Mouse (Mus musculus): ENCODE measurements around the gene Nipal4.

Nipal4 gene

DNA sequence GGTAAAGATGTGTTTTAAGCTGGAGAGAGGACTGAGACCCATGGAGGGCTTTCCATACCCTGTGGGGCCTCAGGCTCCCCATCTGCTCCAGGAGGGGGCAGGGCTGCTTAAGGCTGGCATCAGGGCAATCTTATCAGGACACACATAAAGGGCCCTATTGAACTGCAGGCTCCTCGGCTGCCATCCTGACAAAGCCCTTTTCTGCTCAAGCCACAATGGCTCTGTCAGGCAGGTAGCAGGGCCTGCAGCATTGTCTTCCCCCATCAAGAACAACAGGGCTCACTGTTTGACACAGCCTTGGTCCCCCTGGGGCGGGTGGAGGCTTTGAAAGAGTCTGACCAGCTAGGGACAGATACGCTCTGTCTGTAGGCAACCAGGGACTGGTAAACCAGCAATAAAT, 3.6 kb upstream of the Nipal4 start:
- in situ Hi-C loops (cut with MboI, MseI) = loop anchor here (10.0 kb wide), 1 partner anchor 55 kb away; no protein-coding TSS in a partner anchor

DNA sequence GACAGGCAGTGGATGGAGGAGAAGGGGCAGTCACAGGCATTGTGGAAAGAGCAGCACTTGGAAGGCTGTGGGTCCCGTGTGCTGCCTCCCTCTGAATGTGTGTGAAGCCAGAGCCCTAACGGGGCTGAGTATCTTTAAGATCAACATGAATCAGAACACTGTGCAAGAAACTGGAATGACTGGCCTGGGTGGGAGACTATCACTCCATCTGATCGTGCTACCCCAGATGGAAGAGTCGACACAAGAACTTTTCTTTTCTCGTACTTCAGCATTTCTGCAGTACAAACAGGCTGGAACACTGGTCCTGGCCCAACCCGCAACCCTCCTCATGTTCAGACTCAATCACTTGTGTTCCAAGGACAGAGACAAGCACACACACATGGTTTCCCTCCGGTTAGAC, 2.2 kb upstream of the Nipal4 start:
- in situ Hi-C loops (cut with MboI, MseI) = no loop called here

DNA sequence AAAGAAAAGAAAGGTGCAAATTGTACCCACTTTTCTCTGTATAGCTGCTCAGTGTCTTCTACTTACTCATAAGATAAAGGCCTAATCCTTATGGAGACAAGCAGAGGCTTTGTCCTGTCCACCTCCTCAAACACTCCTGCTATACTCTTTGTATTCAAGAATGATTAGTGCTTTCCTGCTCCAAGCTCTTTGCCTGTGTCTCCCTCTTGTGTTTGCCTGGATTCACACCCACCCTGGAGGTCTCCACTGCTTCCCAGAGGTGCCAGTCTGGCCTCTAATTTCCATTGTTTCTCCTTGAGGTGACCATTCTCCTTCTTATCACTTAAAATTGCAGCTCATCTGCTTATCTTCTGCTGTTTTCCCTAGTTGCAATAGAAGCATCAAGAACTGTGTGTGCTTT, 8.8 kb downstream of the Nipal4 start:
- in situ Hi-C loops (cut with MboI, MseI) = no loop called here

DNA sequence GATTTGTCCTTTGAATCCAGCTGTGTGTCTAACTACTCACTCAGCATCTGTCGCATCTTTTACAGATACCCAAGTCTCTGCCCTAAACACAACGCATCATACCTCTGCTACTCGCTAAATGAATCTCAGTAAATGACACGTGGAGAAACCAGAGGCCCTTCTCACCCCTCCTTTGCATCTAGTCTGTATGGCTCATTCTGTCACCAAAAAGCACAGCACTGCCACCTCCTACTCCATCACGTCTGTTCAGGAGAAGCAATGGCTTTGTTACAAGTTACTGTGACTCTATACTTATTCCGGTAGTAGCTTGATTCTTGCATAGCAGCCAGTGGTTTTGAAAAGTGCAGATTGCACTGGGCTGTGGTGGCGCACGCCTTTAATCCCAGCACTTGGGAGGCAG, 9.4 kb downstream of the Nipal4 start:
- in situ Hi-C loops (cut with MboI, MseI) = no loop called here

DNA sequence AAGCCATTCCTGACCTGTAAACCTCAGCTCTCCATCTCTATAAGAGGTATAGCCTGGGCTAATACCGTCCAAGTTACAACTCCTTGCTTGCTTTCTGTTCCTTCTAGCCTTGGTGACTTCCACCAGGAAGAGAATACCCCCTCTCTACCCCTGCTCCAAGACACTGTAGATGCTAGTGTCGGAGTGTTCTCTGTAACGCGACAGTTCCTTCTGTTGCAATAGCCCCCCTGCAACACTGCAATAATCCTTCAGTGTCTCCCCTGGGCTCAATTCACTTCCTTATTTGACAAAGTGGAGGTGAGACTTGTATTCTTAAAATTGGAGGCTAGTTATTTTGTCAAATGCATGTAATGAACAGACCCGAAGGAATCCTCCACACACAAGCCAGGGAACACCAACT, 19.7 kb downstream of the Nipal4 start:
- in situ Hi-C loops (cut with MboI, MseI) = no loop called here

DNA sequence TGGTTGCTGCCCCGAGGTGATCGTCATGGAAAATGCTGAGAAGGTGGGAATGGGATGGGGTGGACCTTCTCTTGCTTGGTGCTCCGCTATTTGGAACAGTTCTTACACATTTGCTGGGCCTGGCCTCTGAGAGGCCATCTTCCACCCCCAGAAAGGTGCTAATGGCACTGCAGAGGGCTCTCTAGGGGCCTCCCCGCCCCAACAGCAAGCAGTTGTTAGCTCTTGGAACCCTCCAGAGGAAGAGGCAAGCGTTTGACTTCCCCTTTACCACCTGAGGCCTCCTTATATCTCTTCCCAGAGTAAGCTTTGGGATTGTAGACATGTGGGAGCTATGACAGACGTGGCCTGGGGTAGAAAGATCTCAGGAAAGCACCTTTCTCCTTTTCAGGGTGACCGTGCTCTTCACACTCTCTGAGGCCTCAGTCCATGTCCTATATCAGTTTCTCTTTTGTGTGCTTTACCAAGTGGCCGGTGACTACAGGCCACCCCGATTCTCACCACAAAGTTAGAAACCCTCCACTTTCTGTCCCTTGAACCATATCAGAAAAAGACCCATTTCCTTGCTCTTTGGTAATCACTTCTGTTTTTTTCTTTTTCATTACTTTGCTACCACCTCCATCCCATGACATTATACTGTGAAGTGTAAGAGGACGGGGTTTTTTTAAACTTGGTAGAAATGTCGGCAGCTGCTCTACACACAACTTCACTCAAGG, 21.0 kb downstream of the Nipal4 start:
- in situ Hi-C loops (cut with MboI, MseI) = no loop called here

DNA sequence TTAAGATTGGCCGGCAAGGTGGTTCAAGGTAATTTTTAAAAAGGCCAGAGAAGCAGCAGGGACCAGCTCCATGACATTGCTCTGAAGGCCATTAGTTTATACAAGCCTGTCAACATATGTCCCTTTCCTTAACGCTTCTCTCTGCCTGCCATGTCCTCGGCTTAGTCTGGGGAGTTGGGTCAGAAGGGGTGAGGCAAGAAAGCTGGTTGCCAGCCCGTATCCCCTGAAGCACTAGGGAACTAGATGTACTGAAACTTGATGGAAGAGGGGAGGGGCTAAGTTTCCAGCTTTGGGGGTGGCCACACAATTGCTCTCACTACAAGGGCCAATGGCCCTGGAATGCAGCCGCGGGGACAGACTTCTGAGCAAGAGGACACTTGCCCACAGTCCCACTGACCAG, 23.0 kb downstream of the Nipal4 start:
- in situ Hi-C loops (cut with MboI, MseI) = no loop called here

DNA sequence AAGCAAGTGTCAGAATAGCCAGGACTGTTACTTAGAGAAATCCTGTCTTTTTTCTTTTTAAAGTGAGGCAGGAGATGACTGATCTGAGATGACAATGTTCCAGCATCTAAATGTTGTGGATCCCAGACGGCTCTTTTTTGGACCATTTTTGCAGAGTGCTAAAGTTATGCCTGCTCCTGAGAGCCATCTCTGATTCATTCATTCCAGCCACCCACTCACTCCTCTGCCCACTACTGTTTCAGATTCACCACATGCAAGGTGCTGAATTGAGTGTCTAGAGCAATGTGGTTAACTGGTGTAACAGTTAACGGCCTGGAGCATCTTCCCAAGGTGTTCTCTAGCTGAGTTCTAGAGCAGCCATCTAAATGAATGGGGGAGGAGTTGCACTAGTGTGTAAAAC, 31.4 kb downstream of the Nipal4 start:
- in situ Hi-C loops (cut with MboI, MseI) = no loop called here

DNA sequence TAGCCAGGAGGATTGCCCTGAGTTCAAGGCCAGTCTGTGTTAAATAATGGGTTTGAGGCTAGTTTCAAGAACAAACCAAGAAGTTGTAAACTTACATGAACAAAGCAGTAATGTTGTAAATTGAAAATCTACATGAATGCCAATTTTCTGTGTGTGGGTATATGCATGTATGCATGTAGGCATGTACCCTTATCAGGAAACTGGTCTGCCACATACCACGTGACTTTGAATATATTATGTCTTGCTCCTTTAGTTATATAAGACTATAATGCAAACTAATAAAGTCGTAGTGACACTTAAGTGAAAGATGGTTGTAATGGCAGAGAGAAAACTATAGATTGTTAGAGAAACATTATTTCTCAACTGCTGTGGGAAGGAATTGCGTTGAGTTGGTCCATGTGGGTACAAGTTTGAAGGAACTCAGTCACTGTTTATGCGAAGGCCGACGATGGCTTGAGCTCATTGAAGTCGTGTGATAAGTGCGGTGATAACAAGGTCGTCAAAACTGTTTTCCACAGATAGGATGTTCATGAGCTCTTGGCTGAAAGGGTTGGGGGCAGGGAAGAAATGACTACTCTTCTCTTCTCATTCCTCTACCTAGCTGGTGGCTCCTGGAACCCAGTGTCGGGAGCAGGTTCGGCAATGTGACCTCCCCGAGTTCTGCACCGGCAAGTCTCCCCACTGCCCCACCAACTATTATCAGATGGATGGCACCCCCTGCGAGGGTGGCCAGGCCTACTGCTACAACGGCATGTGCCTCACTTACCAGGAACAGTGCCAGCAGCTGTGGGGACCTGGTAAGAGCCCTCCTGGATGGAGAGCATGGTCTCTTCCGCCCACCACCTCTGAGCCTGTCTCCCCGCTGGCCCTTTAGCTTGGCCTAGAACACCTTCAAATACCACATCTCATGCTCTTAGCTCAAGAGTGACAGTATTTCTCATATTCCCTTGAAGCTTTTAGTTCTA, 35.0 kb downstream of the Nipal4 start:
- in situ Hi-C loops (cut with MboI, MseI) = no loop called here

DNA sequence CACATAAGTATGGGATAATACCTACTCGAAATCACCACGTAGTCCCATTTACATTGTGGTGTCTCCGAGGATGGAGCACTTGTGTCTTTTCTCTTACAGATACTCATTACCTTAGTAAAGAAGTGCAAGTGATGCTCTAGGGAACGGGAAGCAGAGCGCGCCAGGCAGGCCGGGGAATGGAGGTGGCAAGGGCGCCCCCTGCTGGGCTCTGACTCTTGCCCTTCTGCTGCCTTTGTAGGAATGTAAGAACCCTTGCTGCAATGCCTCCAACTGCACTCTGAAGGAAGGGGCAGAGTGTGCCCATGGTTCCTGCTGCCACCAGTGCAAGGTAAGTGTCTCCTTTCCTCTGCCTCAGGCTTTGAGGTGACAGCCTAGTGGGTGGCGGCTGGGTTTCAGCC, 37.8 kb downstream of the Nipal4 start:
- in situ Hi-C loops (cut with MboI, MseI) = no loop called here

DNA sequence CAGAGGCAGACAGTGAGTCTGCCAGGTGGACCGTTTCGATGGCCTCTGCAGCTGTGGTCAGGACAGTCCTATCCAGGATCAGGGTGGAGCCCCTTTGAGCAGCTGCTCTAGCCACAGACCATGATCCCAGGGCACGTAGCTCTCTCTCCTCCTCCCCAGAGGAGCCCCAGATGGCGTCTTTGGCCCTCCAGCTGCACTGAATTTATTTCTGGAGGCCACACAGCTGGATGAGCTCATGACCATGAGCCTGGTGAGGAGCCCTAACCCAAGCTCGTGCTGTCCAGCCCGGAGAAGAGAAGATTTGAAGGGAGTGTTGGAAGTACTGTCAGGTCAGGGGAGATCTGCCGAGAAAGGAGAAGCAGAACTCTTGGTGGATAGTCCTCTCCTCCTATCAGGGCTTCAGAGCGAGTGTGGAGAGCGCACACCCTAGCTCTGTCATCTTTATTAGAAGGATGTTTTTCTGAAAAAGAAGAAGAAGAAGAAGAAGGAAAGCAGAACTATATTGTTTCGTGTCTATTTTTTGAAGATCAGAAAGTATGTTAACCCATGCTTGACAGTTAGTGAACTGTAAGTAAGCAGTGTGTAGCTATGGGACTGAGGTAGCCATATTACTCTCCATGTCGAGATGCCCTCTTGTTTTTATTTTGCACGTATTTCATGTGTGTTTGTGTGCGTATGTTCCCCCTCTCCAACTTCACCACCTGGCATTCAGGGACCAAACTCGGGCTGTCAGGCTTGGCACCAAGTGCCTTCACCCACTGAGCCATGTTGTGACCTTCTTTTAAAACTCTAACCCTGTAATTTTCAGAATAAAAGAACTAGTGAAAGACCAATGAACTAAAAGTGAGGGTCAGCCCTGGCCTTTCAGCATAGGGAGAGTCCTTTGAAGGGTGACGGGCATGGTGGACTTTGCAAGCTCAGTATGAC, 38.4 kb downstream of the Nipal4 start:
- in situ Hi-C loops (cut with MboI, MseI) = no loop called here

DNA sequence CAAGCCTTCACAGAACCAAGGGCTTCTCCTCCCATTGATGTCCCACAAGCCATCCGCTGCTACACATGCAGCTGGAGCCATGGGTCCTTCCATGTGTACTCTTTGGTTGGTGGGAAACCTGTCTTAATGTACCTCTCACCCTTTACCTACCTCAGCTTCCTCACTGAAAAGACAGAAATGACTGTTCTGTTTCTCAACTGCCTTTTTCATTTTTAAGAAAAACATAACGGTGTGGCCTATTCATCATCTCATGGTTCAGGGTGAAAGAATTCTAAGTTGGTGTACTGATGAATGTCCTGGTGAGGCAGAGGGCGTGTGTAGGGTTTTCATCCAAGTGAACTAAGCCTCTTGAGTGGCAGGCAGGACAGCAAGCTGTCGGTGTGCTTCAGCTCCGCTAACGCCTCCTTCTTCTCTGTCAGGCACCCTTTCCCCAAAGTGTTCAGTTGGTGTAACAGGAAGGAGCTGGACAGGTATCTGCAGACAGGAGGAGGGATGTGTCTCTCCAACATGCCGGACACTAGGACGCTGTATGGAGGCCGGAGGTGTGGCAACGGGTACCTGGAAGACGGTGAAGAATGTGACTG, 39.4 kb downstream of the Nipal4 start:
- in situ Hi-C loops (cut with MboI, MseI) = no loop called here

DNA sequence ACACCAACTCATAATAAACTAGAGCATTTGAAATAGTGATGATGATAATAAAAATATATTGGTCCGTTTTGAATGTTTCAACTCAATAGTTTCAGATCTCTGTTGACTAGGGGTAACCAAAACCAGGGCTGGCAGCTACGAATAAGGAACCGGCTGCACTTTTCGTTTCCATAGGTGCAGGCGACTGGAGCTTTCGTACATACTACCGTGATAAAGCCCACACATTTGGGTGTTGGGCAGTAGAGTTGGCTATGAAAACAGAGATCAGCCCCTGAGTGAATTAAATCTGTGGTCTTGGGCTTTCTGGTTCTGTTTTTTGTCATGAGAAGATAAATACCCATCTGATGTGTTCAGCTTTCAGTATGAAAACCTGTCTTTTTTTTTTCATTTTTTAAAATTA, 40.0 kb downstream of the Nipal4 start:
- in situ Hi-C loops (cut with MboI, MseI) = no loop called here

DNA sequence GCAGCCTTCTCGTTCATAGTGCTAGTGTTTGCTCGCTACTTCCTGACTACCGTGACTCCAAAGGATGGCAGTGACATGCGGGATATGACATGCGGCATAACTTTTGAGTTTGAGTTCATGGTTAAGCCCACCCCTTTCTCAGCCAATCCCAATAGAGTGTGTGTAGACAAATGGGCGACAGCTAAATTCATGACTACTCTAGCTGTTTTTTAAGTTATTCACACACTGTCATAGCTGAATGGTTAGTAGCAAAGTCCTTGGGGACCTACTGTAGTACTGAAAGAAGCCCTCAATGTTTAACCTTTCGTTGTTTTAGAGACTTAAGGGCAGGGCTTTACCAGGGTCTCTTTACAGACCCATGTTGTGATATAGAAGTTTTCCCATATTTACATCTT, 40.5 kb downstream of the Nipal4 start:
- in situ Hi-C loops (cut with MboI, MseI) = no loop called here

DNA sequence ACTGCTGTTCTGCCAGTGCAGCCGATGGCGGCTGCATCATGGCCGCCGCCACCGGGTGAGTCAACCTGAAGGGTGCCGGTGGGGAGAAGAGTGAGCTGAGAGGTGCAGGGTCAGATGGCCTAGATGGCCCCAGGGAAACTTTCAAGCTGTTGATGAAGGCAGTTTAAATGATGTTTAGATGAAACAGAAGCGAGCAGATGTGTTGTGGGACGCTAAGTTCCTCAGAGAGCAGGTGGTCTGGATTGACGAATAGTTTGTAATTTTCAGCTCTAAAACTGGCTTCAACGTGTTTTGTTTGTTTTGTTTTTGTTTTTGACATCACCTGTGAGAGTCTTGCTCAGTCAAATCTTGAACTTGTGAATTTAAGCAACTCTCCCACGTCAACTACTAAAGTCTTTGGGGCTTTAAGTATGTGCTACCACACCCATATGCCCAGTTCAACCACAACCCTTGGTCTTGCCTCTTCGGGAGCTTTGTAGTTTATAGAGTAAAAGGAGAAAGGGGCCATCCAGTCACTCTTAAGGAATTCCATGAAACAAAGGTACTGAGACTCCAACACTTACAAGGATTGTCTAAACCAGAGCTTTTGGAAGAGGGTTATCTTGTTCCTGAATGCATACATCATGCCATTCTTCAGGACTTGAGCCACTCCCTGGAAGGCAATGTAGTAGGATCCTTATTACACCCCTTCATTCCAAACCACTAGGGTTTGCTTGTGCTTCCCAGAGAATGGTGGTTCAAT, 41.0 kb downstream of the Nipal4 start:
- in situ Hi-C loops (cut with MboI, MseI) = no loop called here

DNA sequence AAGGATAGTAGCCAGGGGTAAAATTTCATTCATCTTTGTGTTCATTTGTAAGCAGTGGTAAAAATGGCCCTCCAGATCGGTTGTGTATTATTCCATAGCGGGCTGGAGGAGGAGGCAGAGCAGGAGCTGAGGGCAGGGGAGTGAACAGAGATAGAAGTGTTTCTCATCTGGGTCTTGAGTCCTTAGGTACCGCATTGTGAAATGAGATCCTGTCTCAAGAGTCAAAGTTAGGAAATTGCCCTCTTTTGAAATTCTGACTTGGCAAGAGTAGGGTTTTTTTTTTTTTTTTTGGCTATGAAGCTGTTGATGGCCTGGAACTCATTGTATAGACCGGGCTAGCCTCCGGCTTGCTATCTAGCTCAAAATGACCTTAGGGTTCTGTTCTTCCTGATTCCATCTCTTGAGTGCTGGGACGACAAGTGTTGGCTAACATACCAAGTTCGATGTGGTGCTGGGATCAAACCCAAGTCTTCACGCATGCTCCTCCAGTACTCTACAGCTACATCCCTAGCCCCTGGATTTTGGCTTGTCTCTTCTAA, 42.9 kb downstream of the Nipal4 start:
- in situ Hi-C loops (cut with MboI, MseI) = no loop called here

DNA sequence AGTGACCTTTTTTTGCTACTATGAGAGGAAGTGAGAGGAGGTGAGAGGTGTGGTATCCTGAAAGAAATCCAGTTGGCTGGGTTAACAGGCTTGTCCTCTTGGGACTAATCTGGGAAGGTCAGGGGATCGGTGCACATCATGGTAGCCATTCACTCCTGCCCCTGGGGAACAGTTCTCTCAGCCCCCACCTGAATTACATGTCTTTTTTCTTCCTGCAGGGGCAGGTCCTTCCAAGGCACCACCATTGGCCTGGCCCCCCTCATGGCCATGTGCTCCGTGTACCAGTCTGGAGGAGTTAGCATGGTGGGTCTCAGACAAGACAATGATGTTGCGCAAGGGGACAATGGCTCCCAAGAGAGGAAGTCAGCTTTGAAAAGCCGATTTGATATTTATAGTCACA, 43.4 kb downstream of the Nipal4 start:
- in situ Hi-C loops (cut with MboI, MseI) = no loop called here

DNA sequence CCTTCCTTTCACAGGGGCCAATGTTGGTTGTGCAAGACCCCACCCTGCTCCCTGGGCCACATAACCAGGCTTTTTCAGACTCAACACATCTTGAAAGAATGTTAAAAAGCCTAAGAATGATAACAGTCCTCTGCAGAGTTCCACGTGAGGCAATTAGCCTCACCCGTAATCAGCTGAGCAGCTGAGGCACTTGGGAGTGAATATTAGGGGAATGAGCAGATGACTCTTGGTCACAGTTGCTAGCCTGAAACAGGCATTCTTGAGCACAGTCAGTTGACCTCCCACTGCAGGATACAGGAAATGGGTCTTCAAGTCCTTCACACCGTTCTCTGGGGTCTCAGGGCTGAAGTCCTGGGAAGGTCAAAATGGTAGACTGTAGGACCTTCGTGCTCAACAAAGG, 44.6 kb downstream of the Nipal4 start:
- in situ Hi-C loops (cut with MboI, MseI) = no loop called here

DNA sequence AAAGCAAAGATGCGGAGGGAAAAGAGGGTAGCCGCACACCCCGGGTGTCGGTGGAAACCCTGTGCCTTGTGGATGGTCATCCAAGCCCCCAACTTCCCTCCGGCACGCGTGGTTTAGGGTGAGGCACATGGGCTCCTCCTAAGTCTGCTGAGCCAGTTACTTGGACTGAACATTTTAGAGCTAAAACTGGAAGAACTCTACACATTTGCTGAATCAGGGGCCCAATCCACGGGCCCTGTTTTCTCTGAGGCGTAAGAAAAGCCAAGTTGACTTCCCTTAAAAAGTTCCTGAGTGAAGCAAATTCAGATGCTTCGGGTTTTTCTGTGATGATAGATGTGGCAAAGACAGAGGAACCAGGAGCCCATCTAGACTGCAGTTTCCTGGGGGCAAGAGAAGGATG, 46.2 kb downstream of the Nipal4 start:
- in situ Hi-C loops (cut with MboI, MseI) = no loop called here

DNA sequence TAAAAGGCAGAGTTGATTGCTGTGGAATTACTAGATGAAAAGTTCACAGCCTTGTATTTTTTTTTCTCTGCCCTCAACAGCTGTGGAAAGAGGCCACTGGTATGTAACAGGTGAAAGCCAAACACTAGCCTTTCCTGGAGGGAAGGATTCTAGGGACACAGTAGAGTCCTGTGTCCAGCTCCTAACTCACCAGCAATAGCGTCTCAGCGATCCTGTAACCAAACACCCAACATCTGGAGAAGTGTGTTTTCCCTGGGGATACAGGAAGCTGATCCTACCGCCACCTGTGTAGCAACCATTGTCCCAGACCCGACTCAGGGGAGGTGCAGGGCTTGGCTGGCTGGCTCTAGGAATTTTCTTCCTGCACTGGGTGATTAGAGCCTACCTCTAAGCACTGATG, 46.7 kb downstream of the Nipal4 start:
- in situ Hi-C loops (cut with MboI, MseI) = loop anchor here (5.0 to 10.0 kb wide), 2 partner anchors 55 to 57 kb away; no protein-coding TSS in a partner anchor
